Mouse (Mus musculus): ENCODE data around the gene Plpp1. TPM values are rescaled to one million over a fixed set of nuclear protein-coding genes. Genes with fewer than 3 reads are reported as not detected.

The Plpp1 gene
- total RNA-seq, 1 experiment: 38.2 TPM

- in situ Hi-C loops (cut with MboI; ENCODE audit: low sequenced_read_pairs in 2 of 2, unreplicated experiment in 2 of 2): no loop called here
- no peak overlapping the region for H3K4me3 ChIP-seq (ENCODE audit: insufficient read depth in 1 of 2, low read depth in 1 of 2, low read length in 2 of 2, poor library complexity in 1 of 2, severe bottlenecking in 1 of 2)
- no peak overlapping the region for H3K9ac ChIP-seq (ENCODE audit: insufficient read depth, low read depth, low read length, poor library complexity, severe bottlenecking)
- H3K36me3 ChIP-seq (ENCODE audit: control insufficient read depth, insufficient read depth, low read length, poor library complexity, severe bottlenecking): no peaks in the 10 kb centered on the region; the same call in 1 of the 2 replicates
- TF ChIP-seq ZC3H11A (IDR thresholded peaks at IDR 0.05; ENCODE audit: borderline replicate concordance, low read depth, low read length) (no peak), ZNF384 (IDR thresholded peaks at IDR 0.05; ENCODE audit: low read depth, low read length) (no peak), MAFK (IDR thresholded peaks at IDR 0.05; ENCODE audit: insufficient read depth, low read depth, low read length) (no peak), HCFC1 (IDR thresholded peaks at IDR 0.05; ENCODE audit: borderline replicate concordance, insufficient read depth, low read length) (no peak), CHD2 (IDR thresholded peaks at IDR 0.05; ENCODE audit: low read depth, low read length) (no peak)
- H3K9me3 ChIP-seq (ENCODE audit: control insufficient read depth, insufficient read depth, low read depth, low read length): no peaks in the 10 kb centered on the region
- peaks cover 0 to 4% of the 10 kb centered on the region in 2 experiments; a peak in 1 of 4 replicates for H3K4me1 ChIP-seq (ENCODE audit: control insufficient read depth in 2 of 2, insufficient read depth in 2 of 2, low read length in 2 of 2, poor library complexity in 1 of 2)
- no peak for DNase-seq (ENCODE audit: low read depth, low spot score)
- H3K27ac ChIP-seq (ENCODE audit: insufficient read depth, low read depth, low read length, poor library complexity, severe bottlenecking): no peak overlapping the region
Measured at GRCm38 (mm10) chr13:112840241-112841087, 39.9 kb downstream of the Plpp1 start.

- in situ Hi-C loops (cut with MboI; ENCODE audit: low sequenced_read_pairs in 2 of 2, unreplicated experiment in 2 of 2): no loop called here
- no peak for TF ChIP-seq ZC3H11A (IDR thresholded peaks at IDR 0.05; ENCODE audit: borderline replicate concordance, low read depth, low read length)
- TF ChIP-seq CHD2 (IDR thresholded peaks at IDR 0.05; ENCODE audit: low read depth, low read length): no peak
- TF ChIP-seq HCFC1 (IDR thresholded peaks at IDR 0.05; ENCODE audit: borderline replicate concordance, insufficient read depth, low read length): no peak
- no peak for TF ChIP-seq MAFK (IDR thresholded peaks at IDR 0.05; ENCODE audit: insufficient read depth, low read depth, low read length)
- no peak for TF ChIP-seq ZNF384 (IDR thresholded peaks at IDR 0.05; ENCODE audit: low read depth, low read length)
- DNase-seq (ENCODE audit: low read depth, low spot score): no peak
- H3K4me3 ChIP-seq (ENCODE audit: insufficient read depth in 1 of 2, low read depth in 1 of 2, low read length in 2 of 2, poor library complexity in 1 of 2, severe bottlenecking in 1 of 2): no peak overlapping the region
- H3K36me3 ChIP-seq (ENCODE audit: control insufficient read depth, insufficient read depth, low read length, poor library complexity, severe bottlenecking): no peaks in the 10 kb centered on the region
- H3K9ac ChIP-seq (ENCODE audit: insufficient read depth, low read depth, low read length, poor library complexity, severe bottlenecking): no peak overlapping the region
- H3K4me1 ChIP-seq (ENCODE audit: control insufficient read depth in 2 of 2, insufficient read depth in 2 of 2, low read length in 2 of 2, poor library complexity in 1 of 2): no peaks in the 10 kb centered on the region
- H3K9me3 ChIP-seq (ENCODE audit: control insufficient read depth, insufficient read depth, low read depth, low read length): no peaks in the 10 kb centered on the region
- no peak overlapping the region for H3K27ac ChIP-seq (ENCODE audit: insufficient read depth, low read depth, low read length, poor library complexity, severe bottlenecking)
Measured at GRCm38 (mm10) chr13:112845931-112846330, 45.3 kb downstream of the Plpp1 start.

- in situ Hi-C loops (cut with MboI; ENCODE audit: low sequenced_read_pairs in 2 of 2, unreplicated experiment in 2 of 2): loop anchor here in 1 of 2 experiments (10.0 kb wide), 1 partner anchor 179 kb away; no protein-coding TSS in a partner anchor
- Histone ChIP-seq H3K9ac (ENCODE audit: insufficient read depth, low read depth, low read length, poor library complexity, severe bottlenecking) (no peak overlapping the region), H3K27ac (ENCODE audit: insufficient read depth, low read depth, low read length, poor library complexity, severe bottlenecking) (no peak overlapping the region), H3K4me1 (ENCODE audit: control insufficient read depth in 2 of 2, insufficient read depth in 2 of 2, low read length in 2 of 2, poor library complexity in 1 of 2) (0 out of 4 replicates have a peak, but pooled peaks cover 0 to 4% of the 10 kb centered on the region in 2 experiments), H3K9me3 (ENCODE audit: control insufficient read depth, insufficient read depth, low read depth, low read length) (no peaks in the 10 kb centered on the region), H3K4me3 (ENCODE audit: insufficient read depth in 1 of 2, low read depth in 1 of 2, low read length in 2 of 2, poor library complexity in 1 of 2, severe bottlenecking in 1 of 2) (no peak overlapping the region), H3K36me3 (ENCODE audit: control insufficient read depth, insufficient read depth, low read length, poor library complexity, severe bottlenecking) (peaks cover 4% of the 10 kb centered on the region; the same call in 1 of the 2 replicates)
- TF ChIP-seq HCFC1 (IDR thresholded peaks at IDR 0.05; ENCODE audit: borderline replicate concordance, insufficient read depth, low read length) (no peak), CHD2 (IDR thresholded peaks at IDR 0.05; ENCODE audit: low read depth, low read length) (no peak), ZNF384 (IDR thresholded peaks at IDR 0.05; ENCODE audit: low read depth, low read length) (no peak), MAFK (IDR thresholded peaks at IDR 0.05; ENCODE audit: insufficient read depth, low read depth, low read length) (no peak), ZC3H11A (IDR thresholded peaks at IDR 0.05; ENCODE audit: borderline replicate concordance, low read depth, low read length) (no peak)
- no peak for DNase-seq (ENCODE audit: low read depth, low spot score)
Measured at GRCm38 (mm10) chr13:112853710-112854316, 53.2 kb downstream of the Plpp1 start.

- DNase-seq (ENCODE audit: low read depth, low spot score): no peak
- in situ Hi-C loops (cut with MboI; ENCODE audit: low sequenced_read_pairs in 2 of 2, unreplicated experiment in 2 of 2): loop anchor here in 1 of 2 experiments (10.0 kb wide), 1 partner anchor 180 kb away; no protein-coding TSS in a partner anchor
- Histone ChIP-seq H3K27ac (ENCODE audit: insufficient read depth, low read depth, low read length, poor library complexity, severe bottlenecking) (no peak overlapping the region), H3K4me1 (ENCODE audit: control insufficient read depth in 2 of 2, insufficient read depth in 2 of 2, low read length in 2 of 2, poor library complexity in 1 of 2) (0 out of 4 replicates have a peak, but pooled peaks cover 0 to 4% of the 10 kb centered on the region in 2 experiments), H3K4me3 (ENCODE audit: insufficient read depth in 1 of 2, low read depth in 1 of 2, low read length in 2 of 2, poor library complexity in 1 of 2, severe bottlenecking in 1 of 2) (no peak overlapping the region), H3K9me3 (ENCODE audit: control insufficient read depth, insufficient read depth, low read depth, low read length) (no peaks in the 10 kb centered on the region), H3K9ac (ENCODE audit: insufficient read depth, low read depth, low read length, poor library complexity, severe bottlenecking) (no peak overlapping the region), H3K36me3 (ENCODE audit: control insufficient read depth, insufficient read depth, low read length, poor library complexity, severe bottlenecking) (peaks cover 4% of the 10 kb centered on the region; the same call in 1 of the 2 replicates)
- TF ChIP-seq MAFK (IDR thresholded peaks at IDR 0.05; ENCODE audit: insufficient read depth, low read depth, low read length) (no peak), HCFC1 (IDR thresholded peaks at IDR 0.05; ENCODE audit: borderline replicate concordance, insufficient read depth, low read length) (no peak), ZC3H11A (IDR thresholded peaks at IDR 0.05; ENCODE audit: borderline replicate concordance, low read depth, low read length) (no peak), CHD2 (IDR thresholded peaks at IDR 0.05; ENCODE audit: low read depth, low read length) (no peak), ZNF384 (IDR thresholded peaks at IDR 0.05; ENCODE audit: low read depth, low read length) (no peak)
Measured at GRCm38 (mm10) chr13:112854402-112854801, 53.8 kb downstream of the Plpp1 start.

All from ES-E14 (cell line).